Mouse (Mus musculus) G1E (cell line): ENCODE results near the gene Tubb5. TPM values are rescaled to one million over a fixed set of nuclear protein-coding genes. Genes with fewer than 3 reads are reported as not detected.

Source experiments
- ATAC-seq: 2 replicates; pipeline ENCODE4 v1.8.0; 2016; ENCODE audit warnings: mild to moderate bottlenecking; ENCODE audit not compliant: insufficient number of reproducible peaks, poor library complexity, low FRiP score, severe bottlenecking; ENCODE audit errors: extremely low read depth
- DNase-seq: peaks from one replicate; pipeline ENCODE4 v3.0.0; 2012; ENCODE audit warnings: low spot score
- H3K27me3 ChIP-seq: 2 replicates; pipeline ENCODE4 v1.6.1; 2012; ENCODE audit warnings: mild to moderate bottlenecking, low read length, inconsistent platforms; ENCODE audit not compliant: insufficient read depth
- H3K36me3 ChIP-seq: replicated peaks from 2 replicates; pipeline ENCODE3; 2012; ENCODE audit warnings: mild to moderate bottlenecking, inconsistent platforms
- H3K4me1 ChIP-seq: 2 replicates; pipeline ENCODE4 v1.6.1; 2012; ENCODE audit warnings: low read depth, low read length, inconsistent platforms, mixed read lengths; ENCODE audit not compliant: insufficient read depth
- H3K4me3 ChIP-seq: 2 replicates; pipeline ENCODE4 v1.5.1; 2012; ENCODE audit warnings: low read depth, mild to moderate bottlenecking, inconsistent platforms, low read length, moderate library complexity, mixed read lengths
- H3K9me3 ChIP-seq: replicated peaks from 2 replicates; pipeline ENCODE4 v1.6.1; 2012; ENCODE audit warnings: inconsistent platforms
- CTCF ChIP-seq: IDR thresholded peaks from 2 replicates; pipeline ENCODE4 v1.5.1; 2012; ENCODE audit warnings: low read depth, low read length, inconsistent platforms, mixed read lengths
- GATA1 ChIP-seq: IDR thresholded peaks from 2 replicates; pipeline ENCODE4 v1.6.1; 2012; ENCODE audit warnings: borderline replicate concordance, low read length, inconsistent platforms, mixed read lengths
- GATA2 ChIP-seq: IDR thresholded peaks from 2 replicates; pipeline ENCODE4 v1.6.1; 2012; ENCODE audit warnings: low read depth, low read length, inconsistent platforms, borderline replicate concordance
- POLR2AphosphoS5 ChIP-seq: IDR thresholded peaks from 2 replicates; pipeline ENCODE4 v1.6.1; 2012; ENCODE audit warnings: low read depth, low read length, inconsistent platforms; ENCODE audit not compliant: insufficient replicate concordance
- TAL1 ChIP-seq: conservative IDR thresholded peaks from 2 replicates; pipeline ENCODE4 v1.6.1; 2012; ENCODE audit warnings: low read depth, low read length, inconsistent platforms, mixed read lengths
- polyA plus RNA-seq: library from polyadenylated mRNA; stranded (reverse); fragments of >175 nt; gene quantifications from 2 replicates; pipeline ENCODE4 v1.2.3, GENCODE M21; 2012
- total RNA-seq, 2 experiments: library from RNA; stranded (forward) in 1 of 2; stranded (reverse) in 1 of 2; fragments of 200-1000 nt in 1 of 2; fragments of >200 nt in 1 of 2; fragmentation: Nextera tagmentation in 1 of 2; gene quantifications; 2 replicates each; pipeline ENCODE4 v1.2.3; 2014 to 2017

The Tubb5 gene
- total and polyA plus RNA-seq, 3 experiments = 510 to 849 (median 817) TPM

DNA sequence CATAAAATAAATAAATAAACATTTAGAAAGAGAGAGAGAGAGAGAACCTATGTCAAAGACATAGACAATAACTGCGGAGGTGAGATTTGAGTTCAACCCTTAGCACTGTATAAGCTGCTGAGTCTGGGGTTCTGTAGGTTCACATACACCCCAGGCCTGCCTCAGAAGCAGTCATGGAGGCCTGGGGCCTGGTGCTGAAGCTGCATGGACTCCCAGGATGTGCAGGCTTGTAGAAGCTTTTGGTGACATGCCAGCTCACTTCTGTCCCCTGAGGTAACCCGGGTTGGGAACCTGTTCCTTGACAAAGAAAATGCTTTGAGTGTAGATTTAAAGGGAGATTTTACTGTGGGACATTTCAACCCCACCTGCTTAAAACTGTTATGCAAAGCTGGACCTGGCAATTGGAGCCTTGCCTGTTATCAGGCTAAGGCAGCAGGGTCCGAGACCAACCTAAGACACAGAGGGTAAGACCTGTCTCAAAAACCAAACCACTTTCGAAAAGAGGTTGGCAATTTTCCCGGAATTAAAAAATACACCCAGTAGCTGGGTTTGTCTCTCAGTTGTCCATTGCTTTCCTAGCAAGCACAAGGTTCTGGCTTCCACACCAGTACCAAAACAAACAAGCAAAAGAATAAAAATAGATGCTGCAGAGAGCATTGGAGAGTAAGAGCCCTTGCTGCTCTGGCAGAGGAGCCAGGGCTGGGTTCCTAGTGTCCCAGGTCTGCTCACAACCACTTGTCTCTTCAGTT, 27.0 kb downstream of the Tubb5 start:
- ATAC-seq = no peak
- no peak for DNase-seq
- no peaks in the 10 kb centered on the region for H3K9me3 ChIP-seq
- H3K4me3 ChIP-seq = no peak overlapping the region
- TF ChIP-seq CTCF = no peak
- no peak for TF ChIP-seq TAL1
- no peak for TF ChIP-seq GATA2
- no peak for TF ChIP-seq GATA1
- no peak for TF ChIP-seq POLR2AphosphoS5
- H3K4me1 ChIP-seq = peaks cover 60% of the 10 kb centered on the region
- H3K36me3 ChIP-seq = no peaks in the 10 kb centered on the region
- no peaks in the 10 kb centered on the region for H3K27me3 ChIP-seq

DNA sequence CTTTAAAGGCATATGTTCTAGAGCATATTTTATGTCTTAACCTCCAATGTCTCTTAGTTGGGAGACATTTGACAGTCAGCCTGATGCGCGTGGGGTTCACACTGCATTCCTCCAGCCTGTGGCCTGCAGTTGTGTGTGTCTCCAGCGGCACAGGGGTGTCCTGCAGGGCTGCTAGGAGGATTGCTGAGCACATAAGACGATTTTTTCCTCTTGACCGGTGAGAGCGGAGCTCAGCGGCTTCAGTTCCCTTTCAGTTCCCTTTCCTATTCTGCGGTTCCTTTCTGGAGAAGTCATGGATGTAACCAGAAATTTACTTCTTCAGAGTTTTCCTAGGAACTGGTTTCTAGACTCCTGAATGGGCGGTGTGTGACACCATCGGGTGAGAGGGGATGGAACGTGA, 28.7 kb downstream of the Tubb5 start:
- TF ChIP-seq TAL1 = no peak
- TF ChIP-seq GATA2 = no peak
- no peak for TF ChIP-seq CTCF
- TF ChIP-seq POLR2AphosphoS5 = no peak
- TF ChIP-seq GATA1 = no peak
- no peaks in the 10 kb centered on the region for H3K36me3 ChIP-seq
- no peak for DNase-seq
- no peaks in the 10 kb centered on the region for H3K9me3 ChIP-seq
- ATAC-seq = no peak
- H3K27me3 ChIP-seq = no peaks in the 10 kb centered on the region
- H3K4me3 ChIP-seq = no peak overlapping the region
- H3K4me1 ChIP-seq = peaks cover 48% of the 10 kb centered on the region

DNA sequence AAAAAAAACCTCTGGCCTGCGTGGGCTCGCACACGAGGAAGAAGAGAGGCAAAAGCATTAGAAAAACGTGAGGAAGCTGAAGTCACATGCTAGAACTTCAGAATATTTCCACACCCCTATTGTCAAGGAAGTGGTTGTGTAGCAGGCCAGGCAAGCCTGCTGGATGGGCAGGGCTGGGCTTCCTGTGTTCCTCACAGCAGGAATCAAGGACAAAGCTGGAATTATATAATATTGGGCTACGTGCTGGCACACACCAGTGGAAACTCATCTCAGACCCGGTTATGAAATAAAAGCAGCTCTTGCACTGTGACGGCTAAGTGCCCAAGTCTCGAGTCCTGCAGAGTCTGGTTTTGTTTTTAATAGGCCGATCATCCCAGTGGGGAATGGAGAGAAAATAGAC, 30.0 kb downstream of the Tubb5 start:
- TF ChIP-seq TAL1 (no peak), CTCF (no peak), POLR2AphosphoS5 (no peak), GATA2 (no peak), GATA1 (no peak)
- Histone ChIP-seq H3K4me3 (no peak overlapping the region), H3K27me3 (no peaks in the 10 kb centered on the region), H3K4me1 (peaks cover 38% of the 10 kb centered on the region), H3K9me3 (no peaks in the 10 kb centered on the region), H3K36me3 (no peaks in the 10 kb centered on the region)
- DNase-seq (no peak), ATAC-seq (no peak)

DNA sequence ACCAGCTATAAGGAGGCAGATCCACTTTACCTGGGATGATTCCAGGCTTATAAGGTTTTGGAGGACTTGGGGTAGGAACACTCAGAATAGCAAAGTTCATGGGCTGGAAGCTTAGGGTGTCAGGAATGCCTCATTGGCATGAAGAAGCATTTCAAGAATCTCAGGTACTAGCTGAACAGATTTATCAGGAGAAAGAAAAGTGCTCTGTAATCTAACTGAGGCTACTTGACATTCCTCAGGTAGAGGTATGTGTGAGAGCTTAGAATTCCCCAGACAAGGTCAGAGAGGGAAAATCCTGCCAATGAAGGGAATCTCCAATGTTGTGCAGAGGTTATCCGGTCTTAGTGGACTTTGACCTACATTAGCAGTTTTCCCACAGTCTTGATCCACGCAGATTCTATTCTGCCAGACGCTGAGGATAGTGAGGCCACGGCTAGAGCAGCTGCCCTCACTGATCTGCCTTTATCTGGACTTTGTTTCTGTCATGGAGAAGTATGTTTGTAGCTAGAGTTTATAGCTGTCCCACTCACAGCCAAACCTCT, 34.2 kb downstream of the Tubb5 start:
- ATAC-seq (no peak), DNase-seq (no peak)
- Histone ChIP-seq H3K4me3 (no peak overlapping the region), H3K36me3 (no peaks in the 10 kb centered on the region), H3K27me3 (no peaks in the 10 kb centered on the region), H3K4me1 (peaks cover 6% of the 10 kb centered on the region), H3K9me3 (no peaks in the 10 kb centered on the region)
- TF ChIP-seq GATA1 (no peak), CTCF (no peak), POLR2AphosphoS5 (no peak), TAL1 (no peak), GATA2 (no peak)

DNA sequence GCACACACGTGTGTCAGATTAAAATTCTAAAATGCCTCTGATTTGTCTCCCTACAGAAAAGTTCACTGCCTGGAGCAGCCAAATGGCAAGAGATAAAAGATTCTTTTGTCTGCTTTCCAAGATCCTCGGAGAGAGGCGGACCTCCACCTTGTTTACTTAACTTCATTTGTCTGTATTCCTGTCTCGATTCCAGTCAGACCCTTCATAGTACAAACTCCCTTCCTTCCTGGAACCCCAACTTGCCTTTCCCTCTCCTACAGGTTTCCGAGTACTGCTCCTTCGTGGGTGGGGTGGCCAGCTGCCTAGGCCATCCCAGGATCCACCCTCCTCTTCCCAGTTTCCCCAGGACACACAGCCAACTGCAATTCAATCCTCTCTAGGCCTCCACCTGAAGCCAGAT, 35.1 kb downstream of the Tubb5 start:
- ATAC-seq (no peak), DNase-seq (no peak)
- H3K27me3 ChIP-seq = no peaks in the 10 kb centered on the region
- no peak overlapping the region for H3K4me3 ChIP-seq
- TF ChIP-seq POLR2AphosphoS5 (no peak), GATA2 (no peak), TAL1 (no peak), GATA1 (no peak), CTCF (no peak)
- H3K4me1 ChIP-seq = peaks cover 3% of the 10 kb centered on the region
- H3K36me3 ChIP-seq = no peaks in the 10 kb centered on the region
- peaks cover 4% of the 10 kb centered on the region; the same call in 1 of the 2 replicates for H3K9me3 ChIP-seq

- H3K4me1 ChIP-seq = peaks cover 17% of the 10 kb centered on the region
- DNase-seq (no peak), ATAC-seq (no peak)
- H3K27me3 ChIP-seq = no peaks in the 10 kb centered on the region
- TF ChIP-seq GATA1 = no peak
- no peaks in the 10 kb centered on the region for H3K36me3 ChIP-seq
- peaks cover 4% of the 10 kb centered on the region; the same call in 1 of the 2 replicates for H3K9me3 ChIP-seq
- H3K4me3 ChIP-seq = no peak overlapping the region
Measured at GRCm38 (mm10) chr17:35800905-35801304, 37.2 kb downstream of the Tubb5 start.
